Mouse (Mus musculus): ENCODE measurements around the gene Myo18a. TPM values are rescaled to one million over a fixed set of nuclear protein-coding genes. Genes with fewer than 3 reads are reported as not detected.
A peak's percentile ranks its signal among the peaks of the same experiment; 100 is the strongest.
"Not testable (repeated sequence)": the region's sequence is repeated elsewhere in the genome, so short reads cannot be mapped to it uniquely, and the experiment has no call there.

The Myo18a gene
- total RNA-seq (2021): 100 to 1,000 TPM; 159 to 173 TPM
- long read RNA-seq, experiment 1, partial matches to known transcripts: 19 of 31 reads
- long read RNA-seq, experiment 1, other reads (novel, unspliced or antisense): 7 of 31 reads
- long read RNA-seq, experiment 2, partial matches to known transcripts: 36 of 45 reads
- long read RNA-seq, experiment 2, other reads (novel, unspliced or antisense): 5 of 45 reads

DNA sequence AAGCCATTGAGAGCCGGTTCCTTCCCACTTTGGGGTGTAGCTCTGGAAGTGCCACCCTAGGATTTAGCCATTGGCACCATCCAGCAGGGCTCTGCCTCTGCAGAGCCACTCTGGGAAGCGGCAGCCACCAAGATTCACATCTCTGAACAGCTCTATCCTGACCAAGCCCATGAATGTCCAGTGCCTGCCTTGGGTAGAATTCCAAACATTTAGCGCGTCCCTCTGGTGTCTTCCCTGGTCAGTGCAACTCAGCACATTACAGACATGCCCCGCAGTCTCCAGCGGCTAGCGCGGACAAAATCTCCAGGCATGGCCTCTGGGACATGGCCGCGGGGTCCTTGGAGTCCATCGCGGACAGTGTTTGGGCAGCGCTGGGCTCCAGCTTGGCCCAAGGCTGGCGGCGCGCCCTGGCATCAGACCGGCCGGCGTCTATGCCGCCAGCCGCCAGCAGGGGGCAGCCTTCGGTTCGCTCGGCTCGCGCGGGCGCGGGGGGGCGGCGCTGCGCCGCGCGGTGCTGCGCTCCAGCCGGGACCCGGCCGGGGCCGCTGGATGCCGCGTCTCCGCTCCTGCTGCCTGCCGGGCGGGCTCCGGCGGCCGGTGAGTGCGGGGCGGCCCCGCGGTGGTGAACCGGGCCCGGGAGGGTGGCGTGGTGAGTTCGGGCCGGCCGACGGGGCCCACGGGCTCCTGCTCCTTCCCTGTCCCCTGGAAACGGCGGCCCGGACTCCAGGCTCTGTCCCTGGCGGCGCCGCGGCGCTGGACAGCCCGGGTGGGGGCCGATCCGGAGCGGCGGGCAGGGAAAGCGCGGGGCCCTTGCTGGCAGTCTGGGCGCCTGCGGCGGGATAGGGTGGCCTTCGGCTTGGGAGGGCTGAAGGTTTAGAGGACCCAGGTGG, at the start of gene Myo18a:
Gene Myo18a, plus strand, starts transcription at position 464 of the 890 bp plus-strand sequence.
- peak; percentile 74 to 86 for DNase-seq (ENCODE audit: low spot score in 2 of 2)

DNA sequence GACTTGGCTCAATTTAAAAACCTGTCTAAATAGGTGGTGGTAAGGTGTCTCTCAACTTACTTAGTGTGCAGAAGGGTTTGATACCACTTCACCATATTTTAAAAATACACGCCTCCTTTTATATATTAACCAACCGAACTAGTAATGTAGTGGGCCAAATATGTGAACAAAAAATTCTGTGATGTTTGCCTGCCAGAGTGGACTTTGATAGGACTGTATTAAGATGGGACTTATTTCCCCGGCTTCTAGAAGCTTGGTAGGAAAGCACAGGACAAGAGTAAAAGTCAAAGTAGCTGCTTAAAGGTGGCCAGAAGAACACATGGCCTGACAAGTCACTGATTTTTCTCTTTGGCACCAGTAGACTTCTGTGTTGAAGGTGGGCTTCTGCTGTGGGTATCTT, 49.3 kb upstream of the Myo18a start:
- no peak for DNase-seq (ENCODE audit: low spot score in 2 of 2)

DNA sequence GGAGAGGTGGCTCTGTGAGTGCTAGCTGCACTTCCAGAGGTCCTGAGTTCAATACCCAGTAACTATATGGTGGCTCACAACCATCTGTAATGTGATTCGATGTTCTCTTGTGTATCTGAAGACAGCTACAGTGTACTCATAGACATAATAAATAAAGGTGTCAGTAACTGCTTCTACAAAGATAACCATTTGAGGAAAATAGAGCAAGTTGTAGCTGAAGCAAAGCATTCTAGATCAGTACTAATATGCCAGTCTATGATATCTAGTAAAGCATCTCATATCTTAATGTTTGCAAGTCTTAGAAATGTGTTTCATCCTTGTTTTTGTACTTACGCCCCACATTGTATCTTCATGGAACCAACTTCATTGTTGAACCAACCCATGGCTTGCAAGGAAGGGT, 44.0 kb upstream of the Myo18a start:
- no peak for DNase-seq (ENCODE audit: low spot score in 2 of 2)

DNA sequence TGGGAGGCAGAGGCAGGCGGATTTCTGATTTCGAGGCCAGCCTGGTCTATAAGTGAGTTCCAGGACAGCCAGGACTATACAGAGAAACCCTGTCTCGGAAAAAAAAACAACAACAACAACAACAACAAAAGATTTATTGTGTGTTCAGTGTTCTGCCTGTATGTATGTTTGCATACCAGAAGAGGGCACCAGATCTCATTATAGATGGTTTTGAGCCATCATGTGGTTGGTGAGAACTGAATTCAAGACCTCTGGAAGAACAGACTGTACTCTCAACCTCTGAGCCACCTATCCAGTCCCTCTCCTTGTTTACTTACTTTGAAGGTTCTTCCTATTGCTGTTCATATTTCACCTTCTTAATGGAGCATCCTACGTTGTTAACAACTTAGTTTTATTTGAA, 41.7 kb upstream of the Myo18a start:
- no peak for DNase-seq (ENCODE audit: low spot score in 2 of 2)

DNA sequence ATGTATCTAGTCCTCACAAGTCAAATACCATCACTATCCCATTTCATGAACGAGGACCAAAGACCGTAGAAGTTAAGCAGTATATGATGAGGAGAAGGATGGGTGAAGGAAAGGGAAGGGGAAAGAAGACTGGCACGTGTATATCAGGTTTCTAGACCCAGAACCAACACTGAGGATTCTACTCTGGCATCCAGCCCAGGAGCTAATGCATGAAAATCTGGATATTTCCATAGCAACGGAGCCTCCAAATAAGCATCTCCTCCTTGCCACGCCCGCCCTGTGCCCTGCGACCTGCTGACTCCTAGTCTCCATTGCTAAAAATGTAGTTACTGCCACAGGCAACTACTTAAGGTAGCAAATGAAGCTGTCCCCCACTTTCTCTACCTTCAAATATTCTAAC, 38.3 kb upstream of the Myo18a start:
- DNase-seq (ENCODE audit: low spot score in 2 of 2): no peak

DNA sequence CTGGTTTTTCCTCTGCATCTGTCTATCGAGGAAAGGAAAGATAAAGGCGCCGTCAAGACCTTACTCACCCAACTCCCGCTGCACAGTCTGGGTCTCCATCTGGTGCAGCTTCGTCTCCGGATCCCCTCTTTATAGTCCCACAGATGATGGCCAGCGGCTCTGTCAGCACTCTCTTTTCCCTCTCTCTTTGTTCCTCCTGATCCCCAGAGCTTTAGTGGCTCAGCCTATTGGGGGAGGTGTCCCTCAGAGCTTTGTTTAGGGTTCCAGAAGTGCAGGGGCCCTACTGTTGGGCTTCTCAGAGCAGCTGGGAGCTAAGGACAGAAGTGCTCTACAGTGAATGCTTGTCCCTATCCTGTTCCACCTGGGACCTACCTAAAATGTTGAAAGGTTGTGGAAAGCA, 37.9 kb upstream of the Myo18a start, which contains the start of gene Cryba1:
Gene Cryba1, minus strand, starts transcription at position 101 of the 400 bp plus-strand sequence.
- no peak for DNase-seq (ENCODE audit: low spot score in 2 of 2)

DNA sequence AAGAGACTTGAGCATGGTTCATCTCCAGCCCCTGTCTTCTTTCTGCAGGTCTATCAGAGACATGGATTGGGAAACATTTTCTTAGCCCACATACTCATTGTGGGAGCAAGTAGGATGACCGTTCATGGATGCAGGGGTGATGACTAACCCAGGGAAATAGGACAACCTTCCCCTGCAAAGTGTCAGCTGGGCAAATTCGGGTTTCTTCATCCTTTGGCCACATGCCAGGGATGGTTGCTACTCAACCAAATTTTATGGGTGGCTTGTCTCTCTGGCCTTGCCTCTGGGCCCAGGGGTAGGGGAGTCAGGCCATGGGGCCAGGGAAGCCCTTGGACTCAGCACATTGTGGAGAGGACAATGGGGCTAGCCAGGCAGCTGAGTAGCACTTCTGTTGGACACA, 34.5 kb upstream of the Myo18a start:
- DNase-seq (ENCODE audit: low spot score in 2 of 2): no peak

DNA sequence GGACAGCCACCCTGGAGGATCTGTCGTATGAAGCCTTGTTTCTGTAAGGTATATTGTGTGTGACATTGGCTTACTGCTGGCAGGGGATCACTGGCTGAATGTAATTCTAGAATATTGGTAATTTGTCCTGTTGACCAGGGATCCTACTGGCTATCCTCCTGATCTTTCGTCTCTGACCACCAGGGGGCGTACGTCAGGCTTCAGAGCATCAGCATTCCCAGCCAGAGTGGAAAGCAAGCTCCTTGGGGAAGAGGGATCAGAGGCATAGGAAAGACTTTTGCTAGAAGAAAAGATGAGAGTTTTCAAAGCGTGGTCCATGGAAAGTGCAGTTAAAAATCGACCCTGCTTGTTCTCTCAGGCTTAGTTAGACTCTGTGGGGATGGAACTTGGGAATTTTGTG, 25.8 kb upstream of the Myo18a start:
- peak; percentile 77 to 87 for DNase-seq (ENCODE audit: low spot score in 2 of 2)

DNA sequence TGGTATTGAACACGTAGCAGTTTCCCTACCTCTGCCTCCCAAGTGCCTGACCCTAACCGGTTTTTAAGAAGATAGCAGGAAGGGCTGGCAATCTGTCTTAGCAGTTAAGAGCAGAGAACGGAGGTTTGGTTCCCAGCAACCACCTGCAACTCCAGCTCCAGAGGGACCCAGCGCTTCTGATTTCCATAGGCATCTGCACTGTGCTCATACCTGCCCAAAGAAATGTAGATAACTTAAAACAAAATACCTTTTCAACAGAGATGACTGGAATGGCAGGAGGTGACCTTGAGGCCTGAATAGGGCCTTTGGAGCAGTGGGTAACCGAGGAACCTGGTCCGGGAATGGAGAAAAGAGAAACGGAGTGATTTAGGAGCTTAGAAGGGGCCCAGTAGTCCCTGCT, 24.5 kb upstream of the Myo18a start:
- DNase-seq (ENCODE audit: low spot score in 2 of 2): no peak

DNA sequence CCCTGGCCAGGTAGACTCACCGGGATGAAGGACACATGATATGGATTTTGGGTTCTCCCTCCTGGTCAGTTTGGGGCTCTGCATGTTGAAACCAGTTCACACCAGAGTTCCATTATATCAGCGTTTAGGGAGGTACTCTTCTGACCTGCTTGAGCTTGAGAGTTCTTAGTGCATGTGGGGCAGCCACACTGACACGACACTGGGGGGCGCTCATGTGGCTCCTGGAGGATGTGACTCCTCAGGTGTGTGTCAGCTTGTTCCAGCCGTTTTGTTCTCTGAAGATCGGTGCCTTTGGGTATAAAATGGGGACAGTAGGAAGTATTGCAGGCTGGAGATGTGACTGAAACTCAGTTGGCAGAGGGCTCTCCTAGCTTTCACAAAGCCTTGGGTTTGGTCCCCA, 19.1 kb upstream of the Myo18a start:
- no peak for DNase-seq (ENCODE audit: low spot score in 2 of 2)

DNA sequence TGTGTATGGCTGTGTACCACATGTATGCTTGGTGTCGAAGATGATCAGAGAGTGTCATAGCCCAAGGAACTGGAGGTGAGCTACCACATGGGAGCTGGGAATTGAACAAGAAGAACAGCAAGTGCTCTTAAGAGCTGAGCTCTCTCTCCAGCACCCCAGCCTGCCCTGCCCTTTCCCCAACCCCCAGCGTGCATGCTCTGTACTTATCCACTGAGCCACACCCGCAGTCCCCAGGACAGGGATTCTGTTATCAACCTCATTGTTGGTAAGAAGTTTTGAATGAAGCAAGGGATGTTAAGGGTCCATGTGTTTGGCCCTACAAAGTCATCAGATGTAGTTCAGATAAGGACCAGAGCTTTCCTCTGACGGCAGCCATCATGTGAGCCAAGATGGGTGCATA, 16.4 kb upstream of the Myo18a start:
- DNase-seq (ENCODE audit: low spot score in 2 of 2): no peak

DNA sequence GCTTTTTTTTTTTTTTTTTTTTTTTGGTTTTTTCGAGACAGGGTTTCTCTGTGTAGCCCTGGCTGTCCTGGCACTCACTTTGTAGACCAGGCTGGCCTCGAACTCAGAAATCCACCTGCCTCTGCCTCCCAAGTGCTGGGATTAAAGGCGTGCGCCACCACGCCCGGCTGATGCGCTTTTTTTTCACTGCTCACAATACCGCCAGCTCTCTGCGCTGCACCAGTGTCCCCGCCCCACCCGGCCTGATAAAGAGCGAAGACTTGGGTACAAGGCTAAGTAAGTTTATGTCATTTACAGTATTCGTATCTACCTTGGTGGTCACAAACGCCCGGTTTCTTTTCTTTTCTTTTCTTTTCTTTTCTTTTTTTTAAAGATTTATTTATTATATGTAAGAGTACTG, 15.9 kb upstream of the Myo18a start:
- not testable (repeated sequence) for DNase-seq (ENCODE audit: low spot score in 2 of 2)

DNA sequence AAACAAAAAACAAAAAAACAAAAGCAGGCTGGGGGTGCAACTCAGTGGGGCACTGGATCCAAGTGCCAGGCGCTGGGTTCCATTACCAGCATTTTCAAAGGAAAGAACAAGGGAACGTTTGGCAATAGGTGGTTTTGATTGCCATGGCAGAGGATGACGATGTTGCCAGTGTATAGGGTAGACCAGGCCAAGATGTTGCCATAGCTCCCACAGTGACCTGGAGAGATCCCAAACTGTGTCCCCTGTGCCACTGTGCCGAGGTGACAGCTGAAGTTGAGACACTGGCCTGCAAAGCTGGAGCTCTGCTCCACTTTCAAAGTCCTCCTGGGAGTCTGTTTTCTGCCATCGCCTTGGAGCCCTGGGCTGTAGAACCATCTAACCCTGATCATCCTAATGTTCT, 14.1 kb upstream of the Myo18a start:
- peak in 1 of 2 experiments; percentile 49 for DNase-seq (ENCODE audit: low spot score in 2 of 2)

DNA sequence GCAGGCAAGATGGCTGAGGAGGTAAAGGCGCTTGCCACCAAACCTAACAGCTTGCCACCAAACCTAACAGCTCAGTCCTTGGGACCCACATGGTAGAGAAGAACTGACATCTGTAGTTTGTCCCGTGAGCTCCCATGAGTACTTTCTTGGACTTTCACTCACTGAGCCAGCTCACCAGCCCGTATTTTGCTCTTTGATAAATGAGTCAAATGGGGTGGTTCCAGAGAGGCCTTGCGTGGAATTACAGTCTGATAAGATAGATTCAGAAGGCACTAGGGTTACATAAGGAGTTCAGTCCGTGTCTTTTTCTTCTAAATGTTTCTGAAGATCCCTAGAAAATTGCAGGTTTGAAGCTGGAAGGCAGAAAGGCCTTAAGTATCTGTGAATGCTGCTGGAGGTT, 10.5 kb upstream of the Myo18a start:
- DNase-seq (ENCODE audit: low spot score in 2 of 2): no peak

DNA sequence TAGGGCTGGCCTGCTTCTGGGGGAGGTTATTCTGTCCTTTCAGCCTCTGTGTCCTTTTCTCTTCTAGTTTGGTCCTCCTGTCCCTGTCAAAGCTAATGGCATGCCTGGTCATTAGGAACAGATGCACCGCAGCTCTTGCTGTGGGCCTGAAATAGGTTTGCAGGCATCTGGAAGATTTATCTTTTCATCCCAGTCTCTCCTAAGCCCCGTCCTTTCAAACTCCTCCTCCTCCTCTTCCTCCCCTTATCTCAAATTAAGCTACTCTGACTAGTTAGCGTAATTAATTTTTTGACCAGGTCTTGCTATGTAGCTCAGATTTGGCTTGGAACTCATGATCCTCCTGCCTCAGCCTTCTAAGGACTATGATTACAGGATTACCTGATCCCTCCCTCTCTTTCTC, 9.6 kb upstream of the Myo18a start:
- DNase-seq (ENCODE audit: low spot score in 2 of 2): no peak

DNA sequence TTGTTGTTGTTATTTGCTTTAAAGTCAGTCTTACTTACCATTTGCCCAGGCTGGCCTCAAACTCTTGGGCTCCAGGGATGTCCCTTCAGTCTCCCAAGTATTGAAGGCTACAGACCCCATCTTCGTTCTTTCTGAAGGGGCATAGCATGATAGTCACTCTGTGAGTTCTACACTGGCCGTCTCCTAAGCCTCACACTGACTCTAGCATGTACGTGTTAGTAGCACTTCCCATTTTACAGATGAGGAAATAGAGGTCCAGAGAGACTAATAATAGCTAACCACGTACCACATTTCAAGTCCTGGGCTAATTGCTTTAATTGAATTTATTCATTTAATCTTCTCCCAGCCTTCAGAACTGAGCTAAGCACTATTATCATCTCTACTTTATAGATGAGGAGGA, 3.0 kb upstream of the Myo18a start:
- no peak for DNase-seq (ENCODE audit: low spot score in 2 of 2)

DNA sequence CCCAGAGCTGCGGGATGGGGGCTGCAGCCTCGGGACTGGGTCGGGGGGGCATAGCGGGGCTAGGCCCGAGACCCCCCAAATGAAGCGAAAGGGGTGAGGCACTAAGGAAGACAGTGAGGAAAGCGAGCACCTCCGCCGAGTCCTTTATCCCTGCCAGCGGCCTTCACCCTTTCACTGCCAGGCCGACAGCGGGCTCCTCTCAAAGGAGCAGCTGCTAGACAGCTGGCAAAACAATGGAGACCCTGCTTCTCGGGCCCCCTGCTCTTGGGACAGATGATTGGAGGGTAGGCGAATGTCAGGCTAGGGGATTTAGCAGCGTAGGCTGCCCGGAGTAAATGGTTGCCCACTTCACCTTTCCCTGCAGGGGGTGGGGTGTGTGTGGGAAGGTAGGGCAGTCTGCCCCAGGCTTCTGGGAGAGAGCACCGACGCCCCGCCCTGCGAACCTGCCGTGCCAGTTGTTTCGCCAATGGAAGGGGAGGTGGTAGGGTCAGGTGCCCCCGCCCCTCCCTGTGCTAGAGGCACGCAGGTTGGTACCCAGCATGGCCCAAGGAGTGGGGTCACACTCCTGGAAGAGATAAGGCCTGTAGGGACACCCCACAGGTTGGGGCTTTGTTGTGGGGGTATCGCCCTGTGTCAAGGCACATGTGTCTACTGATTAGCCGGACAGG, 761 bp downstream of the Myo18a start:
- DNase-seq (ENCODE audit: low spot score in 2 of 2): peak; percentile 36 to 56

DNA sequence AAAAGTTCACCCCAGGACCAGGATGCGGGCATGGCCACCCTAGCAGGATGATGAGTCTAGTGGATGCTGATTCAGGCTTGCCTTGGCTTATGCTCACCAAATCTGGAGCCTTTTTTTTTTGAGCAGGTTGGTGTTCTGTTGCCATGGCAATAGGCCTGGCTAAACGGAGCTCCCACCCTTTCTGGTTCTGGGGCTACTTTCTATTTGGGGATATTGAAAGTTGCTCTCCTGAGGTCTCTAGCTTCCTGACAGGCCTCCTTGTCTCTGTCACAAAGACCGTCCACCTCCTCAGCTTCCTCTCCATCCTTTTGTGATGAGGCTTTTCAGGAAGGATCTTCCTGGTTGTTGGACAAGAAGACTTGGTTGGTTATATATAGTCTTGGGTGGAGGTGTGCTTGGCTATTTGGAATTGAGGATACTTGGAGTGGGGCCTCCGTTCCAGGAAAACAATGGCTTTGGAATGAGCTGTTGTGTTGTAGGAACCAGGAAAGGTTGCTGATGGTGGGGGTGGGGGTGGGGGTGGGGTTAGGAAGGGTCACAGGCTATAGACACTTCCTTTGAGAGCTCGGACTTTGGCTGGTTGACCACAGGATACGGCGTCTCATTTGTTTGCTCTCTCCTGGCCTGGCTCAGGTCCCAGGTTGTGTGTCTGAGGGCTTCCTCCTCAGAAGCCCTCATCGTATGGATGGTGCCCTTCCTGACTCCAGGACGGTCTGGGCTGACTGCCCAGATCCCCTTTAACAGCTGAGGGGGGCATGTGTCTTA, 1.8 kb downstream of the Myo18a start:
- peak; percentile 29 to 66 for DNase-seq (ENCODE audit: low spot score in 2 of 2)

DNA sequence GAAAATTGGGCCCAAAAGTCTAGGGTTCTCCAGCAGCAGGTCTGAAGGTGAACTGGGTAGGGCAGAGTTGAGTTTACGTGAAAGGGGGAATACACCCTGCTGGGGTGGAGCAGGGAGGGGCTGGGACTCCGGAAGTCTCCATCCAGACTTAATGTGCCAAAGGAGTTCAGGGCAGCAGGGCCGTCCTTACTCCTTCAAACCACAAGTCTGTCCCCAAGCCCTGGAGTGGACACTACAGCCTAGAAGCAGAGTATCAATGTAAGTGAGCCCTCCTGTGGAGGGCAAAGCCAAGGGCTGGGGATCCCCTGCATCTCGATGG, 2.4 kb downstream of the Myo18a start:
- no peak for DNase-seq (ENCODE audit: low spot score in 2 of 2)

DNA sequence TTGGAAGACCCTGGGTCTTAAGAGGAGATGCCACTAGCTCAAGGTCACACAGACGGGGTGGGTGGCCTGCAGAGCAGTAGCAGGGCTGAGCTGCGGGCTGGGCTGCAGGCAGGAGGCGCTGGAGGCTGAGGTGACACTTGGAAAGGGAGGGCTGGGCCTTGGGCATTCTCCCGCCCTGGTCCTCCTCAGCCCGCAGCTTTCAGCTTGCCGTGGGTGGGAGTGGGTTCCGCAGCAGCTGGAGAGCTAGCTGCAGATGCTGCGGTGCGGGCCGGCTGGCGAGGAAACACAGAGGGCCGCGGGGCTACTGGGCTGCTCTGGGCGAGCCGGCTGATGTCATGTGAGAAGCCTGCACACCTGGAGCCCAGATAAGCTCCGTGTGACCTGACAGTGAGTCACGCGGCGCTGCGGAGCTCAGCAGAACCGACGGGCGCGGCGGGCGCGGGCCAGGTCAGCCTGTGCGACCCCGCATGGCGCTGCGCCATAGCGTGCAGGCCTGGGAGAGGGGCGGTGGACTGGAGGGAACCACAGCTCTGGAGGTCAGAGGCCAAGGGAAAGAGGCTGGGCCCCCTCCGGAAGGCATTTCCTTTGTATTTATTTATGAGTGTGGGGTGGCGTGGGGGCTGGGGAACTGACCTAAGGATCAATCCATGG, 3.4 kb downstream of the Myo18a start:
- DNase-seq (ENCODE audit: low spot score in 2 of 2): peak in 1 of 2 experiments; percentile 34

DNA sequence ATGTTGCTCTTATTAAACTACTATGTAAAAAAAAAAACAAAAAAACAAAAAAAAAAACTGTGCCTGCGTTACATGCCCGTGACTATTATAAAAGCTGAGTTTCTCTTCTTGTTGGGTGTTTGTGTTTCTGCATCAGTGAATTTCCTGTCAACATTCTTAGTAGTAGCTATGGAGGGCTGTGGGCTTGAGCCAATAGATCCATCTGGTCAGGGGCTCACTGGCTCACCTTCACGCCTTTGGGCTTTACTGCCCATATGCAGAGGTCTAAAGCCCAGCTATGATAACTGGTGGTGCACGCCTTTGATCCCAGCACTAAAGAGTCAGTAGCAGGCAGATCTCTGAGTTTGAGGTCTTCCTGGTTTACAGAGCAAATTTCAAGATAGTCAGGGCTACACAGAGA, 6.5 kb downstream of the Myo18a start:
- no peak for DNase-seq (ENCODE audit: low spot score in 2 of 2)

All from layer of hippocampus, postnatal 14 days (tissue).